Mouse (Mus musculus): ENCODE measurements around the gene Mrm2. TPM values are rescaled to one million over a fixed set of nuclear protein-coding genes. Genes with fewer than 3 reads are reported as not detected.

Mrm2 gene
- polyA plus RNA-seq, 1 experiment from 2014 or later, result 21.6 TPM

- Histone ChIP-seq H3K27ac (replicated peaks) (no peak overlapping the region), H3K9me3 (no peaks in the 10 kb centered on the region), H3K27me3 (no peaks in the 10 kb centered on the region), H3K4me2 (no peak overlapping the region), H3K4me1 (replicated peaks) (no peaks in the 10 kb centered on the region), H3K36me3 (peaks cover 27% of the 10 kb centered on the region), H3K4me3 (no peak overlapping the region), H3K9ac (no peak overlapping the region)
- 97% methylated on average over 4 of the region's 4 CpGs for WGBS
- ATAC-seq (ENCODE audit: low FRiP score, low read depth), result no peak
These were observed 7.1 kb upstream of the Mrm2 start for GRCm38 (mm10) chr5:140338779-140339178.

- no peak for ATAC-seq (ENCODE audit: low FRiP score, low read depth)
- H3K36me3 ChIP-seq, result peaks cover 27% of the 10 kb centered on the region
- no peak overlapping the region for H3K9ac ChIP-seq
- peaks cover 4% of the 10 kb centered on the region for H3K4me1 ChIP-seq (replicated peaks)
- H3K9me3 ChIP-seq, result no peaks in the 10 kb centered on the region
- H3K4me2 ChIP-seq, result no peak overlapping the region
- WGBS, result 76% methylated on average over 1 of the region's 1 CpGs
- no peaks in the 10 kb centered on the region for H3K27me3 ChIP-seq
- no peak overlapping the region for H3K27ac ChIP-seq (replicated peaks)
- no peak overlapping the region for H3K4me3 ChIP-seq
These were observed 5.0 kb upstream of the Mrm2 start for GRCm38 (mm10) chr5:140336680-140337079.

GRCm38 (mm10) chr5:140333631-140334030 is 1.9 kb upstream of the Mrm2 start:
- Histone ChIP-seq H3K36me3 (peaks cover 5% of the 10 kb centered on the region; the same call in 1 of the 2 replicates), H3K9me3 (no peaks in the 10 kb centered on the region), H3K4me1 (replicated peaks) (peaks cover 15% of the 10 kb centered on the region), H3K4me3 (no peak overlapping the region), H3K4me2 (no peak overlapping the region), H3K27ac (replicated peaks) (no peak overlapping the region), H3K9ac (no peak overlapping the region), H3K27me3 (no peaks in the 10 kb centered on the region)
- WGBS, result 20% methylated on average over 2 of the region's 2 CpGs
- ATAC-seq (ENCODE audit: low FRiP score, low read depth), result no peak

GRCm38 (mm10) chr5:140332519-140332918 is 821 bp upstream of the Mrm2 start:
- Histone ChIP-seq H3K9me3 (no peaks in the 10 kb centered on the region), H3K4me1 (replicated peaks) (peaks cover 15% of the 10 kb centered on the region), H3K4me2 (peak overlapping the region; percentile 91; the same call in 1 of the 2 replicates), H3K4me3 (no peak overlapping the region), H3K27ac (replicated peaks) (no peak overlapping the region), H3K9ac (no peak overlapping the region), H3K36me3 (peaks cover 12% of the 10 kb centered on the region; the same call in 1 of the 2 replicates), H3K27me3 (no peaks in the 10 kb centered on the region)
- no peak for ATAC-seq (ENCODE audit: low FRiP score, low read depth)
- WGBS, result 68% methylated on average over 4 of the region's 4 CpGs

GRCm38 (mm10) chr5:140324058-140324457 is 7.6 kb downstream of the Mrm2 start:
- no peak for ATAC-seq (ENCODE audit: low FRiP score, low read depth)
- no peak overlapping the region for H3K4me3 ChIP-seq
- H3K4me1 ChIP-seq (replicated peaks), result peaks cover 16% of the 10 kb centered on the region
- peaks cover 14% of the 10 kb centered on the region; the same call in 1 of the 2 replicates for H3K36me3 ChIP-seq
- WGBS, result 95% methylated on average over 5 of the region's 5 CpGs
- no peak overlapping the region for H3K9ac ChIP-seq
- no peak overlapping the region for H3K4me2 ChIP-seq
- no peaks in the 10 kb centered on the region for H3K27me3 ChIP-seq
- no peak overlapping the region for H3K27ac ChIP-seq (replicated peaks)
- no peaks in the 10 kb centered on the region for H3K9me3 ChIP-seq

GRCm38 (mm10) chr5:140321756-140322575 is 9.7 kb downstream of the Mrm2 start:
- Histone ChIP-seq H3K4me3 (peak overlapping the region; percentile 84), H3K27ac (replicated peaks) (peak overlapping the region; percentile 78), H3K9ac (peak overlapping the region; percentile 91), H3K9me3 (no peaks in the 10 kb centered on the region), H3K4me2 (peak overlapping the region; percentile 84), H3K36me3 (0 out of 2 replicates have a peak, but pooled peaks cover 2% of the 10 kb centered on the region), H3K4me1 (replicated peaks) (peaks cover 16% of the 10 kb centered on the region), H3K27me3 (no peaks in the 10 kb centered on the region)
- WGBS, result 1% methylated on average over 17 of the region's 17 CpGs
- no peak for ATAC-seq (ENCODE audit: low FRiP score, low read depth)

GRCm38 (mm10) chr5:140321042-140321755 is 10.5 kb downstream of the Mrm2 start, which contains the start of the genes Mad1l1 and Nudt1:
Mad1l1 (minus strand) TSS chr5:140321552.
Nudt1 (plus strand) TSS chr5:140321656.
- Histone ChIP-seq H3K4me2 (peak within 1 kb of the TSS; percentile 84), H3K36me3 (0 out of 2 replicates have a peak, but pooled peaks cover 2% of the 10 kb centered on the region), H3K9ac (peak within 1 kb of the TSS; percentile 91), H3K4me3 (peak within 1 kb of the TSS; percentile 84), H3K9me3 (no peaks in the 10 kb centered on the region), H3K4me1 (replicated peaks) (peaks cover 16% of the 10 kb centered on the region), H3K27me3 (no peaks in the 10 kb centered on the region), H3K27ac (replicated peaks) (peak within 1 kb of the TSS; percentile 78)
- under 1% methylated on average over 60 of the region's 60 CpGs for WGBS
- peak; percentile 92 for ATAC-seq (ENCODE audit: low FRiP score, low read depth)

- WGBS, result 84% methylated on average over 3 of the region's 3 CpGs
- peaks cover 10% of the 10 kb centered on the region for H3K4me1 ChIP-seq (replicated peaks)
- no peak overlapping the region for H3K27ac ChIP-seq (replicated peaks)
- H3K27me3 ChIP-seq, result no peaks in the 10 kb centered on the region
- H3K9ac ChIP-seq, result no peak overlapping the region
- ATAC-seq (ENCODE audit: low FRiP score, low read depth), result no peak
- H3K36me3 ChIP-seq, result peaks cover 12% of the 10 kb centered on the region
- no peak overlapping the region for H3K4me2 ChIP-seq
- no peaks in the 10 kb centered on the region for H3K9me3 ChIP-seq
- H3K4me3 ChIP-seq, result no peak overlapping the region
These were observed 15.0 kb downstream of the Mrm2 start for GRCm38 (mm10) chr5:140316716-140317115.

- 82% methylated on average over 14 of the region's 14 CpGs for WGBS
- Histone ChIP-seq H3K27me3 (no peaks in the 10 kb centered on the region), H3K36me3 (peaks cover 33% of the 10 kb centered on the region), H3K4me2 (no peak overlapping the region), H3K9me3 (no peaks in the 10 kb centered on the region), H3K27ac (replicated peaks) (0 out of 2 replicates have a peak overlapping the region, but pooled peaks have one; percentile 4), H3K4me3 (no peak overlapping the region), H3K4me1 (replicated peaks) (no peaks in the 10 kb centered on the region), H3K9ac (no peak overlapping the region)
- no peak for ATAC-seq (ENCODE audit: low FRiP score, low read depth)
These were observed 24.1 kb downstream of the Mrm2 start for GRCm38 (mm10) chr5:140307602-140308001.

GRCm38 (mm10) chr5:140306016-140306415 is 25.7 kb downstream of the Mrm2 start:
- Histone ChIP-seq H3K9ac (no peak overlapping the region), H3K36me3 (peaks cover 40% of the 10 kb centered on the region), H3K27me3 (no peaks in the 10 kb centered on the region), H3K27ac (replicated peaks) (no peak overlapping the region), H3K9me3 (no peaks in the 10 kb centered on the region), H3K4me3 (no peak overlapping the region), H3K4me2 (no peak overlapping the region), H3K4me1 (replicated peaks) (no peaks in the 10 kb centered on the region)
- WGBS, result 69% methylated on average over 8 of the region's 8 CpGs
- no peak for ATAC-seq (ENCODE audit: low FRiP score, low read depth)

GRCm38 (mm10) chr5:140298291-140298690 is 33.4 kb downstream of the Mrm2 start:
- Histone ChIP-seq H3K27me3 (no peaks in the 10 kb centered on the region), H3K9me3 (no peaks in the 10 kb centered on the region), H3K4me3 (no peak overlapping the region), H3K36me3 (peaks cover 40% of the 10 kb centered on the region), H3K27ac (replicated peaks) (no peak overlapping the region), H3K4me1 (replicated peaks) (no peaks in the 10 kb centered on the region), H3K9ac (no peak overlapping the region), H3K4me2 (no peak overlapping the region)
- ATAC-seq (ENCODE audit: low FRiP score, low read depth), result no peak
- 87% methylated on average over 4 of the region's 4 CpGs for WGBS

GRCm38 (mm10) chr5:140292152-140292551 is 39.5 kb downstream of the Mrm2 start:
- Histone ChIP-seq H3K4me3 (no peak overlapping the region), H3K4me1 (replicated peaks) (peaks cover 5% of the 10 kb centered on the region; the same call in 1 of the 2 replicates), H3K36me3 (peaks cover 7% of the 10 kb centered on the region; the same call in 1 of the 2 replicates), H3K9me3 (no peaks in the 10 kb centered on the region), H3K4me2 (no peak overlapping the region), H3K27me3 (no peaks in the 10 kb centered on the region), H3K27ac (replicated peaks) (no peak overlapping the region), H3K9ac (no peak overlapping the region)
- 95% methylated on average over 1 of the region's 1 CpGs for WGBS
- peak; percentile 64; the same call in 1 of the 2 replicates for ATAC-seq (ENCODE audit: low FRiP score, low read depth)
